ENCODE assay signal across 8 mouse cellular contexts in the genomic region with DNA sequence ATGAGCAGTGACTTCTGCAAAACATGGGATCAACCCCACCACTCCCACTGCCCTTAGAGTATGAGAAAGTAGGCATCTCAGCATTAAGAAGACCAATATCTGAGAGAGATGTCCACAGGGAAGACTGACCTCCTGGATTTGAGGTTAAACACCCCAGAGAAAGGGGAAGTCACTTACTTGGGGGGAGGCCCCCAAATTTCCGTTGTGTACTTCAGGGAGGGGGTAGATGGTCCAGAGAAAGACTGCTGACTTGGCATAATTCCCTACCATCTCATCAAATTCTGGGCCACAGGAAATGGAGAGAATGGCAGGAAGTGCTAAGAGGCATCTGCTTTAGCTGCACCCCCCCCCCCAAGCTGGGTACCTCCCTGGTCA. TPM values are rescaled to one million over a fixed set of nuclear protein-coding genes. Genes with fewer than 3 reads are reported as not detected.
DNase-seq lines count a peak whose midpoint lies in the region; ATAC-seq and TF ChIP-seq lines count a peak whose summit lies in the region.

No protein-coding gene starts in this region.

- no peaks in the 10 kb centered on the region for H3K9me3 ChIP-seq in ES-E14 (ENCODE audit: control insufficient read depth, insufficient read depth, low read depth, low read length)
- H3K9me3 ChIP-seq in heart, embryonic 16.5 days (replicated peaks; ENCODE audit: control insufficient read depth, low read length) = no peaks in the 10 kb centered on the region

- no peak overlapping the region; the same call in 1 of the 2 replicates for H3K9ac ChIP-seq in ES-E14 (ENCODE audit: insufficient read depth, low read depth, low read length, poor library complexity, severe bottlenecking)
- peak overlapping the region; percentile 91; the same call in 1 of the 2 replicates for H3K9ac ChIP-seq in heart, embryonic 16.5 days (ENCODE audit: low read length)

- DNase-seq in heart, adult 11 months = peak; percentile 97
- DNase-seq in heart, postnatal 4 days = no peak
- DNase-seq in ES-E14 (ENCODE audit: low read depth, low spot score) = no peak
- no peak for DNase-seq in testis, postnatal 14 days (ENCODE audit: low spot score)
- no peak for DNase-seq in adrenal gland, adult 8-10 months
- no peak for DNase-seq in ovary, adult 18-20 months (ENCODE audit: low spot score)

- 54% methylated on average over 1 of the region's 1 CpGs for WGBS in heart, embryonic 16.5 days

- H3K27me3 ChIP-seq in heart, embryonic 16.5 days (ENCODE audit: control insufficient read depth, insufficient read depth, low read length) = no peaks in the 10 kb centered on the region

- H3K4me3 ChIP-seq in ES-E14 (ENCODE audit: insufficient read depth in 1 of 2, low read depth in 1 of 2, low read length in 2 of 2, poor library complexity in 1 of 2, severe bottlenecking in 1 of 2) = peak overlapping the region in 1 of 2 experiments; percentile 96; a peak in 1 of 4 replicates
- H3K4me3 ChIP-seq in heart, embryonic 16.5 days (ENCODE audit: low read length) = peak overlapping the region; percentile 83

- in situ Hi-C loops in ES-E14 (cut with MboI; ENCODE audit: low sequenced_read_pairs in 2 of 2, unreplicated experiment in 2 of 2) = no loop called here

- peak overlapping the region; percentile 94 for H3K4me2 ChIP-seq in heart, embryonic 16.5 days (ENCODE audit: low read depth, low read length)

- peaks cover 2 to 13% of the 10 kb centered on the region in 2 experiments; a peak in 2 of 4 replicates for H3K4me1 ChIP-seq in ES-E14 (ENCODE audit: control insufficient read depth in 2 of 2, insufficient read depth in 2 of 2, low read length in 2 of 2, poor library complexity in 1 of 2)
- peaks cover 10% of the 10 kb centered on the region; the same call in 1 of the 2 replicates for H3K4me1 ChIP-seq in heart, embryonic 16.5 days (ENCODE audit: control insufficient read depth, insufficient read depth, low read length)

- peaks cover 23% of the 10 kb centered on the region for H3K36me3 ChIP-seq in ES-E14 (ENCODE audit: control insufficient read depth, insufficient read depth, low read length, poor library complexity, severe bottlenecking)
- H3K36me3 ChIP-seq in heart, embryonic 16.5 days (ENCODE audit: control insufficient read depth, insufficient read depth) = peaks cover 5% of the 10 kb centered on the region; the same call in 1 of the 2 replicates

- no peak for ATAC-seq in heart, embryonic 16.5 days (replicated peaks; ENCODE audit: extremely low read depth, insufficient read depth, low FRiP score)
- ATAC-seq in megakaryocyte, adult 5-6 weeks (ENCODE audit: poor library complexity, severe bottlenecking) = peak; percentile 15

- no peak overlapping the region for H3K27ac ChIP-seq in ES-E14 (ENCODE audit: insufficient read depth, low read depth, low read length, poor library complexity, severe bottlenecking)
- no peak overlapping the region for H3K27ac ChIP-seq in heart, embryonic 16.5 days (ENCODE audit: low read length)

TF ChIP-seq in ES-E14, 5 proteins besides CTCF, POLR2A, EP300 and RAD21:
- TF ChIP-seq HCFC1 (IDR thresholded peaks at IDR 0.05; ENCODE audit: borderline replicate concordance, insufficient read depth, low read length) = no peak
- no peak for TF ChIP-seq CHD2 (IDR thresholded peaks at IDR 0.05; ENCODE audit: low read depth, low read length)
- TF ChIP-seq MAFK (IDR thresholded peaks at IDR 0.05; ENCODE audit: insufficient read depth, low read depth, low read length) = peak; percentile 84

RNA-seq across cellular contexts. Expression of gene Arrb2, which starts 1.1 kb away (rescaled TPM):
- 10 to 100 TPM; 12.0 to 12.7 TPM for total RNA-seq in heart, postnatal 4 days (2021)
- total RNA-seq in ES-E14 (2012; rRNA removed) = 30.6 and 43.1 TPM in 2 replicates
- polyA plus RNA-seq in heart, embryonic 16.5 days (2015; fragmentation: Nextera tagmentation; extraction: Ambion mirVana) = 9.5 and 11.7 TPM in 2 replicates
- total RNA-seq in megakaryocyte, adult 5-6 weeks (2015) = 140 and 157 TPM in 2 replicates
- total RNA-seq in megakaryocyte, adult 5-6 weeks (2017) = 125 and 141 TPM in 2 replicates
- total RNA-seq in adrenal gland, adult 8-10 months (2022) = 10 to 100 TPM; 22.0 to 51.3 (median 33.9) TPM

RNA-seq across cellular contexts. Expression of gene Med11, which starts 18.2 kb away (rescaled TPM):
- 10 to 100 TPM; 12.3 to 13.2 TPM for total RNA-seq in heart, postnatal 4 days (2021)
- 29.1 and 31.2 TPM in 2 replicates for total RNA-seq in ES-E14 (2012; rRNA removed)
- polyA plus RNA-seq in heart, embryonic 16.5 days (2015; fragmentation: Nextera tagmentation; extraction: Ambion mirVana) = 25.2 and 27.8 TPM in 2 replicates
- total RNA-seq in megakaryocyte, adult 5-6 weeks (2015) = 42.2 and 64.0 TPM in 2 replicates
- 47.8 and 55.3 TPM in 2 replicates for total RNA-seq in megakaryocyte, adult 5-6 weeks (2017)
- total RNA-seq in adrenal gland, adult 8-10 months (2022) = 10 to 100 TPM; 23.4 to 24.4 (median 24.2) TPM

RNA-seq across cellular contexts. Expression of gene Pelp1, which starts 23.7 kb away (rescaled TPM):
- 10 to 100 TPM; 25.6 to 27.9 TPM for total RNA-seq in heart, postnatal 4 days (2021)
- total RNA-seq in ES-E14 (2012; rRNA removed) = 76.5 and 77.5 TPM in 2 replicates
- polyA plus RNA-seq in heart, embryonic 16.5 days (2015; fragmentation: Nextera tagmentation; extraction: Ambion mirVana) = 22.1 and 22.5 TPM in 2 replicates
- 12.1 and 13.2 TPM in 2 replicates for total RNA-seq in megakaryocyte, adult 5-6 weeks (2015)
- 5.8 and 7.4 TPM in 2 replicates for total RNA-seq in megakaryocyte, adult 5-6 weeks (2017)
- 10 to 100 TPM; 24.2 to 29.9 (median 28.2) TPM for total RNA-seq in adrenal gland, adult 8-10 months (2022)

RNA-seq across cellular contexts. Expression of gene Zmynd15, which starts 25.7 kb away (rescaled TPM):
- 1 to 10 TPM in 1 of 2 experiments, under 1 TPM in 1; 0.92 to 2.0 TPM for total RNA-seq in heart, postnatal 4 days (2021)
- total RNA-seq in ES-E14 (2012; rRNA removed) = 0.54 and 1.5 TPM in 2 replicates
- polyA plus RNA-seq in heart, embryonic 16.5 days (2015; fragmentation: Nextera tagmentation; extraction: Ambion mirVana) = 1.5 and 1.7 TPM in 2 replicates
- total RNA-seq in megakaryocyte, adult 5-6 weeks (2015) = 0.13 TPM in 1 of 2 replicates, not detected in the other
- 0.04 TPM in 1 of 2 replicates, not detected in the other for total RNA-seq in megakaryocyte, adult 5-6 weeks (2017)
- 1 to 10 TPM; 1.7 to 4.3 (median 3.0) TPM for total RNA-seq in adrenal gland, adult 8-10 months (2022)

RNA-seq across cellular contexts. Expression of gene Cxcl16, which starts 26.2 kb away (rescaled TPM):
- 1 to 10 TPM; 6.2 to 6.5 TPM for total RNA-seq in heart, postnatal 4 days (2021)
- 2.9 and 6.6 TPM in 2 replicates for total RNA-seq in ES-E14 (2012; rRNA removed)
- polyA plus RNA-seq in heart, embryonic 16.5 days (2015; fragmentation: Nextera tagmentation; extraction: Ambion mirVana) = 10.2 and 10.9 TPM in 2 replicates
- 0.84 and 1.9 TPM in 2 replicates for total RNA-seq in megakaryocyte, adult 5-6 weeks (2015)
- 1.2 and 1.7 TPM in 2 replicates for total RNA-seq in megakaryocyte, adult 5-6 weeks (2017)
- total RNA-seq in adrenal gland, adult 8-10 months (2022) = 10 to 100 TPM in 3 of 4 experiments, 1 to 10 TPM in 1; 9.4 to 18.2 (median 16.1) TPM
